Mouse (Mus musculus) thymus, postnatal 10 days (tissue): ENCODE results near the gene Birc6.
"Not testable (repeated sequence)": the region's sequence is repeated elsewhere in the genome, so short reads cannot be mapped to it uniquely, and the experiment has no call there.

ENCODE experiments used
- DNase-seq, 2 experiments: peaks; one replicate each; pipeline ENCODE4 v3.0.0; 2021; ENCODE audit warnings: low spot score in 2 of 2

Gene Birc6

DNA sequence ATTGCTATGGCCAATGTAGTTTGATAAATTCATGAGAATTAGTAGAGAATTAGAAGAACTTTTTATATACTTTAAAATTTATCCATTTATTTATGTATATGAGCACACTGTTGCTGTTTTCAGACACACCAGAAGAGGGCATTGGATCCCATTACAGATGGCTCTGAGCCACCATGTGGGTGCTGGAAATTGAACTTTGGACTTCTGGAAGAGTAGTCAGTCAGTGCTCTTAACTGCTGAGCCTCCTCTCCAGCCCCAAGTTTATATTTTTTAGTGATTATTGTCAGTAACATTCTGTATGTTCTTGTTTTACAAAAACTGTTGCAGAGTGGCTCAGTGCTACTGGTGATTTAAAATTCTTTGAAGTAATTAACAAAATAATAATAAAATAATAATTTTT, 36.1 kb downstream of the Birc6 start:
- no peak for DNase-seq

DNA sequence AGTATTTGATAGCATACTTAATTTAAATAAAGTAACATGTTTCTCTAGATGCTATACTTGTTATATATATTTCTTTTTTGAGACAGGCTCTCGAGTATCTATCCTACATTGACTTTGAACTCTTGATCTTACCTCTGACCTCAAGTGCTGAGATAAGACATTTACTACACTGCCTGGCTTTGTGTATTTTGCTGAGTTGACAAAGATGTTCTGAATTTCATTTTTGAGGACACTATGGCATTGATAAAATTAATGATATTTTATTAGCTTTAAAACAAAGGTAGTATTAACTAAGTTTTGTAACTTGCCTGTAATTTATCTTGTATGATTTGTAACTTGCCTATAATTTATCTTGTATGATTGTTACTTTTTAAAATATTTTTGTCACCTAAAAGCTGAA, 41.1 kb downstream of the Birc6 start:
- DNase-seq = no peak

- DNase-seq = no peak
Measured at GRCm38 (mm10) chr17:74570585-74570984, 42.5 kb downstream of the Birc6 start.

DNA sequence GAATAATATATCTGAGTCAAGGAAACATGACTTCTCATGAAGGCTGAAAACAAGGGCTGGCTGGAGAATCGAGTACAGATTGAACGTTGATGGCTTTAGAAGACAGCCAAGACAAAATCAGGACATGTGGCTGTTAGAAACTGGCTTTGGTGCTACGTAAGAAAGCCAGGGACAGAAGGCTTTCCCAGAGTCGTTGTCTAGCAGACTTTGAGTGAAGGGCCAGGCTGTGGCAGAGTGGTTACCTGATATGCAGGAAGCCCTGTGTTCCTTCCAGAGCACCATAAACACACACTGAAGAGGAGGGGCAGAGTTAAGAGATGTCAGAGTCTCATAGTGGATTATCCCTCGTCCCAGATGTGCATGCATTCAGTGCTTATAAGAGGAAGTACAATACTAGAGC, 49.1 kb downstream of the Birc6 start:
- no peak for DNase-seq

GRCm38 (mm10) chr17:74579586-74579985, 51.5 kb downstream of the Birc6 start:
- DNase-seq = no peak

DNA sequence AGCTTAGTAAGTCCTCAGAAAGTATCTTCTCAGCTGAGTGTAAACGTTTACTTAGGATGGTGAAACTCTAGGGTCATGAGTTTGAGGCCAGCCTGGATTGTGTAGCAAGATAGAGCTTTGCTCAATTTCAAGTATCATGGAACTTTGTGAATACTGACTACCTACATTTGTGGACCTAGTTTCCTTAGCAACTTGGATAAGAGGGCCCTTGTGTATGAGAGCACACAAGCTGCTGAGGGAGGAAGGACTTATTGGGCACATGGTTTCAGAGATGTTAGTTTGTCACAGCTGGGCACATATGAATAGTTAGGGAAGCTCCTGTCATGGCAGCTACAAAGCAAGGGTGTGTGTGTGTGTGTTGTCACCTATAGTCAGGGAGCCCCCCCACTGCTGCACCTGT, 52.6 kb downstream of the Birc6 start:
- no peak for DNase-seq

DNA sequence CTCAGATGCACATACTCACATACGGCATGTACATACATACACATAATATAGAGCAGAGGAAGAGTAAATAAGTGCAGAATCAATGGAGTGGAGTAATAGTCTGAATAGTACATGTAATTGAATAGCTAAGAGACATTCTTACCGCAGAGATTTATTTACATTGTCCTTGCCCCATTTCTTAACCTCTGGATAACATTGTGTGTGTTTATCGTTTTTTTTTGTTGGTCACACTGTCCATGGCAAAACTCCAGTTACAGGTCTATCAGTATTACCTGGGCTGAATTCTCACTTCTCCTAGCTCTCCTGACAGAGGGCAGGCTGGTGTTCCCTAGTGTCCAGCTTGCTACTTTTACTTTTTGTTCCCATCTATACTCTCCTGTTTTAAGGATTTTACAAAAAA, 58.7 kb downstream of the Birc6 start:
- DNase-seq = no peak

GRCm38 (mm10) chr17:74598908-74599307, 70.8 kb downstream of the Birc6 start:
- DNase-seq = no peak

DNA sequence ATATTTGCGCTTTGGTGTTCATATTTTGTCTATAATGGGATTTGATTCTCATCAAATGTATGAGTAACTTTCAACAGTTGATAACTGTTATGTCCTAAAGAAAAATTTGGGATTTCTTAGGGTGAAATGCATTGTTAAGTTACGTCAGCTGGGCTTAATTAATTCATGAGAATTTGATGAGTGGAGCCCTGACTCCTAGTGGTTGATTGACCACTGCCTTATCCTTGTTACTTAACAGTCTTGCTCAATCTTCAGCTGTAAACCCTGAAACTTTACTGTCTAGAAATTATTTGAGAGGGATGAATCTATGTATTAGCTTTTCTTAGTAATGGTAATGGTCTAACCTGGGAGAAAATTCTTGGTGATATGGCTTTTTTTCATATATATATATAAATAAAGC, 71.3 kb downstream of the Birc6 start:
- no peak for DNase-seq

DNA sequence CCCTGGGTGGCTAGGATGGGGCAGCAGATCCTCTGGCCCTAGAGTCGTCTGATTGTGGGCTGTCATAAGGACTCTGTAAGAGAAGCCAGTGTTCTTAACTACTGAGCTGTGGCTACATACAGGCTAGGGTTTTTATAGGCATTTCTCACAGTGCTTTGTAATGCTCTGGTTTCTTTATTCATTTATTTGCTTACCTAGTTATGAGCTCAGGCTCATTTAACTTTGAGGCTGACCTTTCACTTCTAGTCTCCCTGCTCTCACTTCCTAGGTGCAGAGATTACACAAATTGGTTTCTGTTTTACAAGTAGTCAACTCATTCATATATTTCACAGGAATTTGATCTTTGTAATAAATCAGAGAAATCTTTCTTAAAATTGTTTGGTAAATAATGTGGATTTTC, 73.1 kb downstream of the Birc6 start:
- no peak for DNase-seq

DNA sequence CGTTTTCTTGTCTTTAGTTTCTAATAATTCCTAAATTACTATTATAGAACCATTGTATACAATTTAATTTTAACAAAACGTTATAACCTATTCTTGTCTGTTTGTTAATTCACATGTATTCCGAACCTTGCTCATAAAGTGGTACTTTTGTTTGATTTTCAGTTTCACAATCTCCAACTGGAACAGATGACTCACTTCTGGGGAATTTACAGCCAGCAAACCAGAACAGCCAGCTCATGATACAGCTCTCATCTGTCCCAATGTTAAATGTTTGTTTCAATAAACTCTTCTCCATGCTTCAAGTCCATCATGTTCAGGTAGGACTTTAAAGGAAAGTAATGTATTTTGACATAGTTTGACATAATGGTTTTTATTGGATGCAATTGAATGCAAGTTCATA, 102.7 kb downstream of the Birc6 start:
- no peak for DNase-seq

GRCm38 (mm10) chr17:74642445-74642844, 114.3 kb downstream of the Birc6 start:
- no peak for DNase-seq

DNA sequence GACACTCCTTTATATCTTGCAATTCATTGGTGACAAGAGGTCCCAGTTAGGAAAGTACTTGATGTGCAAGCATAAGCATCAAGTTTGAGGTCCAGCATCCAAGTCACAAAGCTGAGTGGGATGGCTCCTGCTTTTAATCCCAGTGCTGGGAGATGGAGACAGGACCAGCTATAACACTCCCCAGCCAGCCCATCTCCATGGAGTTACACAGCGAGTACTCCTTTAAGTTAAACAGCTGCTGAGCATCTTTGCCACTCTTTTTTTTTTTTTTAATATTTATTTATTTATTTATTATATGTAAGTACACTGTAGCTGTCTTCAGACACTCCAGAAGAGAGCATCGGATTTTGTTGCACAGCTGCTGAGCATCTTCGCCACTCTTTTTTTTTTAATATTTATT, 130.3 kb downstream of the Birc6 start:
- DNase-seq = no peak

GRCm38 (mm10) chr17:74668010-74668409, 139.9 kb downstream of the Birc6 start:
- no peak for DNase-seq

GRCm38 (mm10) chr17:74670031-74670430, 141.9 kb downstream of the Birc6 start:
- no peak for DNase-seq

DNA sequence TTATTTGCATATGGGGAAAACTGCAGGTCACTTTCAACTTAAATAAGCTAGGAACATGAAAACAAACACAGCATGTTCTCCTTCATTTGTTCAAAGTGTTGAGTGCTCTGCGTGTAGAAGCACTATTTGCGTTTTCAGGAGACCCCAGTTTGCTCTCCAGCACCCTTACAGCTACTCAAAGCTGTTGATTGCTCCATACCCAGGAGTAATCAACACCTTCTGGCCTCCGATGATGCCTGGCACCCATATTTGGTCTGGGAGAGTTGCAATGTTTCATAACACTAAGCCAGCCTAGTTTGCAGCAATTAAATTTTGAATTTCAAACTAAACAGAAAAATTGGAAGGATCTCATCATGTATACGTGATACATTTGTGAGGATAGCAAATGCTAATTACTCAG, 144.4 kb downstream of the Birc6 start:
- no peak for DNase-seq

GRCm38 (mm10) chr17:74673251-74673650, 145.2 kb downstream of the Birc6 start:
- peak in 1 of 2 experiments; percentile 34 for DNase-seq

- no peak for DNase-seq
Measured at GRCm38 (mm10) chr17:74678061-74678460, 150.0 kb downstream of the Birc6 start.

DNA sequence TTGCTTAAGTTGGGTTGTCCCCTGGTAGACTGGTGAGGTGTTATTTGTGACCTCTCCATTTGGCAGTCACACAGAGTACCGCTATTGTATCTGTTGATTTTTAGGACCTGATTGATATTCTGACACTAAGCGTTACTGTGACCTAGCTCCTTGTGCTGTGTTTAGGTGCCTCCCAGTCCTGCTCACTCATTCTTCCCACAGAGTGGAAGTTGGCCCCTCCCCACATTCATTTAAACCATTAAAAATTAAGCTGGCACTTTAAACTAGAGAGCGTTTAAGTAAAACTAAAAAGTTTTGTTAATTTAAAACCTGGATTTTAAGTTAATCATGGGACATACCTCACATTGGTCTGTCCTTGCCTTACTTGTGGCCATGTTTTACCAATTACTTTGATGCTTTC, 156.8 kb downstream of the Birc6 start:
- no peak for DNase-seq

DNA sequence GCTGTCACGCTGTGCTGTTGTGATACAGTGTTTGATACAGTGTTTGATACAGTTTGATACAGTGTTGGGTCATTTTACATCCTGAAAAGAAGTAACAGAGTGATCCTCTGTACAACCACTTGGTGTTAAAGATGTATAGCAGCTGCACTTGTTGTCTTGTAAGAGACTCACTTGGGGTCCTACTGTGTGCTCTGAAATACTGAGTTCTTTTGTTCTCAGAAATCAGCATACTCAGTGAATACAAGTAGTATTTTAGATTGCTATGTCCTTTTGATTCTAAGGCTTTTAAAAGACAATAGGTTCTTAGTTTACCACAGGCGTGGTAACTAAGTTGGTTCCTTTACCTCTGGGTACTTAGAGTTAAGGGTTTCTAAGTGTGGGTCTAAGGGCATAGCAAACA, 160.5 kb downstream of the Birc6 start:
- no peak for DNase-seq

DNA sequence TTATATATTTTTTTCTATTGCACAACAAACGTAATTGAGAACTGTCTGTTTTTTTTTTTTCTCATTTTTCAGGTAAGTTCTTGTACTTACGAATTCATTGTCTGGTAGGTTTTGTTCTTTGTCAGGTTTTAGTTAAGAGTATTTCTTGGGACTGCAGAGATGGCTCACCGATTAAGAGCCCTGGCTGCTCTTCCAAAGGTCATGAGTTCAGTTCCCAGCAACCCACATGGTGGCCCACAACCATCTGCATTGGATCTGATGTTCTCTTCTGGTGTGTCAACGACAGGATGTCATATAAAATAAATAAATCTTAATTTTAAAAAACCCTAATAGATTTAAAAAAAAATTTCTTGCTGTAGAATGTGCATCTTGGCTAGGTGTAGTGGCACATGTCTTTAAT, 161.3 kb downstream of the Birc6 start:
- DNase-seq = no peak

DNA sequence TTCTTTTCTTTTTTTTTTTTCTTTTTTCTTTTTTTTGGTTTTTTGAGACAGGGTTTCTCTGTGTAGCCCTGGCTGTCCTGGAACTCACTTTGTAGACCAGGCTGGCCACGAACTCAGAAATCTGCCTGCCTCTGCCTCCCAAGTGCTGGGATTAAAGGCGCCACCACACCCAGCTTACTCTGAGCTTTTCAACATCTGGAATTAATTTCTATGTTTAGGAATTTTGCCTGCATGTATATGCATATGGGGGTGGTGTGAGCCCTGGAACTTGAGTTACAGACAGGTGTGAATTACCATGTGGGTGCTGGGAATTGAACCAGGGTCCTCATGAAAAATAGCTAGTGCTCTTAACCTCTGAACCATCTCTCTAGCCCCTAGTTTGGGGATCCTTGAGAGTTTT, 173.6 kb downstream of the Birc6 start:
- DNase-seq = not testable (repeated sequence)

DNA sequence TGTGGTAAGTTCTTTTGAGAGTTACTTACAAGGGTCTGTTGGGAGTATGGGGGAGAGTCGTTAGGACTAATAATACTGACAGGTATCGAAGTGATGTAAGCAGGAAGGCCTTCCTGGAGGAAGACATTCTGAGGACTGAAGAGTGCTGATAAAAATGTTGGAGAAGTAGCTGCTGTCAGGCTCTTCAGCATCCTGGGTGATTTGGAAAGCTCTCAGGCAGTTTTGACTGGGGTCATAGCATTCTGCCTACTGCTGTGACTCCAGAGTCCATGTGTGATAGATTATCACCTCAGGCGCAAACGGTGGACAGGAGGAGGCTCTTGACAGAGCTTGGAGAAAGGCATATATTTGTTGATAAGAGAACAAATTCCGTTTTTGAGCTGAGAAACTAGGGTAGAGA, 177.4 kb downstream of the Birc6 start:
- DNase-seq = no peak

DNA sequence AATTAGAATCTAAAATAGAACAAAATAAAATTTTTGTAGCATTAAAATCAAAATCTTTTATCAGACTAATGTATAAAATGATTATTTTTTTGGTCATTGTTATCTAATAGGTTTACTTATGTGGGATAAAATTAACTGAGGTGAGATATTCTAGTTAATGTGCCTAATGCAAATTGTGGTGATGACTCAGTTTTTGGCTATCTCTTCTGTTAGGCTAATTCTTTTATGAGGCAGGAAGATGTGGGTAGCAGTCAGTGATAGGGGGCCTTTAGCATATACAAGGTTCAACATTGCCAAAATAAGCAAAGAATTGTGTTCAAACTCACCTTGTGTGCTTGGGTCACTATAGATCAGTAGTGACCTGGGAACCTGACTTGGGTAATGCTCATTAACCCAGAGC, 178.5 kb downstream of the Birc6 start:
- DNase-seq = no peak

DNA sequence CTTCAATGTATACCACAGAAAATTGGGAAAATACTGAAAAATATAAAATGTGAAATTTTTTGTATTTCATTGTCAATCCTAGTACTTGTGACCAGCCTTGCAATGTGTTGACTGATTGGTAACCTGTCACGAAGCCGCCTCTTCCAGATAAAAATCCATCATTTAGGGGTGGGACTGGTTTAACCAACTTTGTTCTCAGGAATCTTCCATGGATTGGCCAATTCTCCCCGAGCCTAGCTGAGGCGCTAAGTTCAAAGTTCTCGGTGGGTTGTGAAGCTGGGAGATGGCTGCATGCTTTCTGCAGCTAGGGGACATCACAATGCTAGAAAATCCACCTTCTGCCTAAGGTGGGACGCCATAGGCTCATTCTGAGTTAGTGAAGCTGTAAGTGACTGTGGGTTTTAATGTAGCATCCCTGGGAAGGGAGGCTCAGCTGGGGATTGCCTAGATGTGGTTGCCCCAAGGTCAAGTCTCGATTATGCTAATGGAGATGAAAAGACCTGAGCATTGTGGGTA, 179.6 kb downstream of the Birc6 start:
- DNase-seq = no peak
